Mouse (Mus musculus) kidney, embryonic 14.5 days (tissue): ENCODE measurements around the gene Otub1. TPM values are rescaled to one million over a fixed set of nuclear protein-coding genes. Genes with fewer than 3 reads are reported as not detected.
A peak's percentile ranks its signal among the peaks of the same experiment; 100 is the strongest.

Experiments
- ATAC-seq: fragments of 200-750 bp; cut with Nextera tagmentation; 2 replicates; pipeline ENCODE4 v1.8.0; 2017; ENCODE audit warnings: moderate number of reproducible peaks, mild to moderate bottlenecking, moderate TSS enrichment, moderate library complexity; ENCODE audit not compliant: low FRiP score, low TSS enrichment
- H3K27ac ChIP-seq: fragments of 300-500 bp; sonication (generic); 2 replicates; pipeline ENCODE4 v1.5.1; 2014; ENCODE audit warnings: low read depth, mild to moderate bottlenecking, low read length, moderate library complexity, mixed read lengths
- H3K27me3 ChIP-seq: fragments of 300-500 bp; sonication (generic); 2 replicates; pipeline ENCODE4 v1.6.1; 2014; ENCODE audit warnings: mild to moderate bottlenecking, low read length; ENCODE audit not compliant: control insufficient read depth, insufficient read depth
- H3K36me3 ChIP-seq: fragments of 300-500 bp; sonication (generic); 2 replicates; pipeline ENCODE4 v1.6.1; 2014; ENCODE audit warnings: low read length, mixed read lengths; ENCODE audit not compliant: control insufficient read depth, insufficient read depth
- H3K4me1 ChIP-seq: fragments of 300-500 bp; sonication (generic); 2 replicates; pipeline ENCODE4 v1.6.1; 2014; ENCODE audit warnings: low read length, mixed read lengths; ENCODE audit not compliant: control insufficient read depth, insufficient read depth
- H3K4me2 ChIP-seq: fragments of 300-500 bp; sonication (generic); replicated peaks from 2 replicates; pipeline ENCODE4 v1.6.1; 2014; ENCODE audit warnings: low read depth, mild to moderate bottlenecking, low read length
- H3K4me3 ChIP-seq: fragments of 300-500 bp; sonication (generic); 2 replicates; pipeline ENCODE4 v1.5.1; 2014; ENCODE audit warnings: mild to moderate bottlenecking, low read length
- H3K9ac ChIP-seq: fragments of 300-500 bp; sonication (generic); 2 replicates; pipeline ENCODE4 v1.6.1; 2014; ENCODE audit warnings: low read depth, mild to moderate bottlenecking, low read length, moderate library complexity
- H3K9me3 ChIP-seq: fragments of 300-500 bp; sonication (generic); 2 replicates; pipeline ENCODE4 v1.6.1; 2016; ENCODE audit warnings: low read length; ENCODE audit not compliant: control insufficient read depth
- WGBS: fragments of 180-500 bp; shearing (Covaris S2); extraction: QIAGEN DNeasy Blood & Tissue Kit; methylation state at CpG from one replicate; pipeline ENCODE4 v1.1.7; 2014; 5-methylcytosine and 5-hydroxymethylcytosine counted together
- polyA plus RNA-seq: library from polyadenylated mRNA; unstranded; fragments of >200 nt; fragmentation: Nextera tagmentation; extraction: Ambion mirVana; gene quantifications from 2 replicates; pipeline ENCODE4 v1.2.1, GENCODE M21; 2014

Gene Otub1
- polyA plus RNA-seq, 1 experiment from 2014 or later, result 237 TPM

- H3K27ac ChIP-seq, result no peak overlapping the region
- peaks cover 29% of the 10 kb centered on the region; the same call in 1 of the 2 replicates for H3K4me1 ChIP-seq
- H3K9ac ChIP-seq, result no peak overlapping the region
- no peak overlapping the region for H3K4me3 ChIP-seq
- no peaks in the 10 kb centered on the region for H3K9me3 ChIP-seq
- 0 out of 2 replicates have a peak, but pooled peaks have one; percentile 3 for ATAC-seq
- 13% methylated on average over 8 of the region's 8 CpGs for WGBS
- no peaks in the 10 kb centered on the region for H3K36me3 ChIP-seq
- peaks cover 16% of the 10 kb centered on the region for H3K27me3 ChIP-seq
- no peak overlapping the region for H3K4me2 ChIP-seq
Measured at GRCm38 (mm10) chr19:7171447-7171846, 34.7 kb downstream of the Otub1 start.

GRCm38 (mm10) chr19:7170916-7171315 lies 35.2 kb downstream of the Otub1 start:
- no peak overlapping the region for H3K4me3 ChIP-seq
- 54% methylated on average over 6 of the region's 6 CpGs for WGBS
- H3K27ac ChIP-seq, result no peak overlapping the region
- H3K27me3 ChIP-seq, result peaks cover 22% of the 10 kb centered on the region
- no peak overlapping the region for H3K4me2 ChIP-seq
- H3K9ac ChIP-seq, result no peak overlapping the region
- ATAC-seq, result no peak
- H3K36me3 ChIP-seq, result no peaks in the 10 kb centered on the region
- no peaks in the 10 kb centered on the region for H3K9me3 ChIP-seq
- H3K4me1 ChIP-seq, result peaks cover 27% of the 10 kb centered on the region; the same call in 1 of the 2 replicates

GRCm38 (mm10) chr19:7168423-7168822 lies 37.7 kb downstream of the Otub1 start:
- H3K4me3 ChIP-seq, result no peak overlapping the region
- no peak overlapping the region for H3K27ac ChIP-seq
- no peaks in the 10 kb centered on the region for H3K9me3 ChIP-seq
- no peak overlapping the region for H3K9ac ChIP-seq
- H3K4me2 ChIP-seq, result no peak overlapping the region
- ATAC-seq, result no peak
- H3K36me3 ChIP-seq, result no peaks in the 10 kb centered on the region
- peaks cover 47% of the 10 kb centered on the region for H3K27me3 ChIP-seq
- 63% methylated on average over 2 of the region's 2 CpGs for WGBS
- H3K4me1 ChIP-seq, result peaks cover 49% of the 10 kb centered on the region

GRCm38 (mm10) chr19:7166767-7167166 lies 39.3 kb downstream of the Otub1 start:
- no peak overlapping the region for H3K4me3 ChIP-seq
- H3K4me2 ChIP-seq, result no peak overlapping the region
- 9% methylated on average over 6 of the region's 6 CpGs for WGBS
- H3K4me1 ChIP-seq, result peaks cover 43% of the 10 kb centered on the region
- H3K36me3 ChIP-seq, result no peaks in the 10 kb centered on the region
- H3K27ac ChIP-seq, result no peak overlapping the region
- peaks cover 54% of the 10 kb centered on the region for H3K27me3 ChIP-seq
- ATAC-seq, result no peak
- no peaks in the 10 kb centered on the region for H3K9me3 ChIP-seq
- H3K9ac ChIP-seq, result no peak overlapping the region

- ATAC-seq, result no peak
- H3K9me3 ChIP-seq, result no peaks in the 10 kb centered on the region
- H3K36me3 ChIP-seq, result no peaks in the 10 kb centered on the region
- H3K4me3 ChIP-seq, result peak overlapping the region; percentile 63
- peak overlapping the region; percentile 72; the same call in 1 of the 2 replicates for H3K9ac ChIP-seq
- H3K4me1 ChIP-seq, result peaks cover 38% of the 10 kb centered on the region
- H3K27me3 ChIP-seq, result peaks cover 56% of the 10 kb centered on the region
- H3K27ac ChIP-seq, result no peak overlapping the region
- 5% methylated on average over 9 of the region's 15 CpGs for WGBS
- H3K4me2 ChIP-seq, result peak overlapping the region; percentile 99
Measured at GRCm38 (mm10) chr19:7166200-7166711, 39.9 kb downstream of the Otub1 start.

GRCm38 (mm10) chr19:7165509-7166199 lies 40.5 kb downstream of the Otub1 start:
- 0 out of 2 replicates have a peak, but pooled peaks have one; percentile 2 for ATAC-seq

GRCm38 (mm10) chr19:7164820-7165323 lies 41.2 kb downstream of the Otub1 start:
- ATAC-seq, result no peak
- Histone ChIP-seq H3K9me3 (no peaks in the 10 kb centered on the region), H3K9ac (peak overlapping the region; percentile 72), H3K27me3 (peaks cover 56% of the 10 kb centered on the region), H3K4me1 (peaks cover 44% of the 10 kb centered on the region), H3K4me3 (peak overlapping the region; percentile 63), H3K4me2 (peak overlapping the region; percentile 99), H3K27ac (no peak overlapping the region), H3K36me3 (no peaks in the 10 kb centered on the region)
- WGBS, result under 1% methylated on average over 35 of the region's 35 CpGs

More at GRCm38 (mm10) chr19:7165509-7166199, 40.5 kb downstream of the Otub1 start:
- Histone ChIP-seq H3K4me1 (peaks cover 36% of the 10 kb centered on the region), H3K9ac (peak overlapping the region; percentile 72), H3K4me2 (peak overlapping the region; percentile 99), H3K27ac (no peak overlapping the region), H3K27me3 (peaks cover 56% of the 10 kb centered on the region), H3K4me3 (peak overlapping the region; percentile 63), H3K36me3 (no peaks in the 10 kb centered on the region), H3K9me3 (no peaks in the 10 kb centered on the region)
- WGBS, result 1% methylated on average over 59 of the region's 105 CpGs

- Histone ChIP-seq H3K27me3 (peaks cover 56% of the 10 kb centered on the region), H3K9ac (0 out of 2 replicates have a peak overlapping the region, but pooled peaks have one; percentile 72), H3K27ac (no peak overlapping the region), H3K9me3 (no peaks in the 10 kb centered on the region), H3K4me2 (peak overlapping the region; percentile 99), H3K4me3 (peak overlapping the region; percentile 63), H3K36me3 (no peaks in the 10 kb centered on the region), H3K4me1 (peaks cover 44% of the 10 kb centered on the region)
- WGBS, result 4% methylated on average over 6 of the region's 6 CpGs
- ATAC-seq, result no peak
Measured at GRCm38 (mm10) chr19:7164238-7164637, 41.9 kb downstream of the Otub1 start.

GRCm38 (mm10) chr19:7161064-7161463 lies 45.1 kb downstream of the Otub1 start:
- Histone ChIP-seq H3K9ac (no peak overlapping the region), H3K9me3 (no peaks in the 10 kb centered on the region), H3K36me3 (no peaks in the 10 kb centered on the region), H3K27ac (no peak overlapping the region), H3K27me3 (peaks cover 42% of the 10 kb centered on the region), H3K4me3 (no peak overlapping the region), H3K4me2 (no peak overlapping the region), H3K4me1 (peaks cover 48% of the 10 kb centered on the region)
- 77% methylated on average over 3 of the region's 3 CpGs for WGBS
- ATAC-seq, result no peak
